Mouse (Mus musculus): ENCODE measurements at regions not wholly inside any gene's neighbourhood (a gene's known extent, or its start where the extent isn't known, plus 50 kb on each side); places are given as distances from the start of the nearest gene placed in this dataset.

DNA sequence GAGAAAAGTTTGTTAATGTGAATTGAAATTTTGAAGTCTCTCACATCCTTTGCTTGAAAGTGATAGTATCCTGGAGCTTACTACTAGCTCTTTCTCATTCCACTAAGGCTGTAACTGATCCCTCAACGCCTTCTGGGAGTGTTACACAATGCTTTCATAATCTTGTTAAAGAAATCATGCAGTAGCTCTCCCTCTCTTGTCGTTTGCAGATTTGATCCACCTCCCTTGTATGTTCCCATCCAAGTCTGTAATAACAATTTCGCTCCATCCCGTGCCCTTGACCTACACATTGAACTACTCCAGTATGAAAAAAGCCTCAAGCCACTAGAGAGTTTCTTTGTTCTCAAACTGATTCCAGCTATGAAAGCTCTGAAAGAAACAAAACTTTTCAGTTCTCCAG lies 63.9 kb upstream of the Fibin start:
- DNase-seq: peak; percentile 8

- DNase-seq: no peak
Observed at GRCm38 (mm10) chr2:110452694-110453093, 89.7 kb upstream of the Fibin start.

DNA sequence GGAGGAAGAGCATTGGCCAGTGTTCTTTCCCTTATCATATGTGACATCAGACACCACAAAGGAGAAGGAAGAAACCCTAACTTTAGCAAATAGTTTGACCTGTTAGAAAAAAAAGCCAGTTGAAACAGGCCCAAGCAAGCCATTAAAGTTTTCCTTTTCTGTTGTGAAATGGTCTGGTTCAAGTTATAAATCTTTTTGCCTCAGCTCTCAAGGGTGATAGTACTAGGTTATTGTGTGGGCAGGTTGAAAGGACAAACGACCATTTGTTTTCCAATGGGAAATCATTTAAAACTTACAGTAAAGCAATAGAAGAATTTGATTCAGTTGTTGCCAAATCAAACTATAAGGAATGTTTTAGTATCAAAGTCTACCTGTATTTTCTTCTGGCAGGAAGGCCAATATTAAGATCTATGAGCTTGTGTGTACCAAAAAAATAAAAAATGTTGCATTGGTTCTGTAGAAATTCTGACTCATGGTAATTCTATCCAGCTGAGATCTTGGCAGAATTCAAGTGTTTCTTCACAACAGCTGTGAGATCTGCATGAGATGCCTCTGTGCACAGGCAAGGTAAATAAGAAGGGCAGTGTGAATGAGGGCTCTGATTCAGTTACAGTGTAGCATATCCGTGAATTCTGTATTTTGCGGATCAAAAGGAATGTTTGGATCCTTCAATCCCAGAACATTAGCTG lies 109.5 kb upstream of the Fibin start:
- DNase-seq: peak; percentile 4

GRCm38 (mm10) chr2:110476591-110476990 lies 113.6 kb upstream of the Fibin start:
- no peak for DNase-seq

DNA sequence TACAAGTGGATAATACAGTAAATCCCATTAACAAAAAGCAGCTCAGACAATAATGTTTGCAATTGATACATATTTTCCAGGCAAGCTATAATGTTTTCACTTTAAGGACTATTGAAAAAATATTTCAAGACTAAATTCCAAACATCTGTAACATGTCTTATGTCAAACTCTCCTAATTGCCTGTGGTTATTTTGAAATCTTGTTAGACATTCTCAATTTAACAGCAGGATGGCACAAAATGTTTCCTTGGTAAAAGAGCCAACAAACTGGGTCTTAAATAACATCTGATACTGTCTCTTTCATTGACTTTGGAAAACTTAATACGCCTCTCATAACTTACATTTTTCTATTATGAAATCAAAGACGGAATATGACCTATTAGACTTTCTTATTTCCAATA lies 115.8 kb upstream of the Slc5a12 start:
- DNase-seq: no peak

DNA sequence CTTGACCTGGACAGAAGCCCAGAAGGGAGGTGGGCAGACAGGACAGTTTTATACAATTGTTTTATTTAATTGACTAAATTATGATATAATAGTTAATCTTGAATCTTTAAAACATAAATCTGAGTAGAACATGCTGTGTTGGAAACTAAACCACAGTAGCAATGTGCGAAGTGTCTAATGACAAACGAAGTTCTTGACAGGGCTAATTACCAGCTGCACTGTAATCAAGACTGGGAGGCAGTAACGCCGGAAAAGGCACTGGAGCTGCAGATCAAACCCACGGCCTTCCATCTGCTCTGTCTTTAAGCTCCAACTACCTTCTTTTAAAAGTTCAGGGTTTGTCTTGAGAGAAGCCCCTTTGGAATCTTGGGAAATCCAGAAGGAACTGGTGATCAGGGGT lies 110.9 kb upstream of the Slc5a12 start:
- DNase-seq: no peak

- no peak for DNase-seq
Observed at GRCm38 (mm10) chr2:110486724-110487123, 110.4 kb upstream of the Slc5a12 start.

DNA sequence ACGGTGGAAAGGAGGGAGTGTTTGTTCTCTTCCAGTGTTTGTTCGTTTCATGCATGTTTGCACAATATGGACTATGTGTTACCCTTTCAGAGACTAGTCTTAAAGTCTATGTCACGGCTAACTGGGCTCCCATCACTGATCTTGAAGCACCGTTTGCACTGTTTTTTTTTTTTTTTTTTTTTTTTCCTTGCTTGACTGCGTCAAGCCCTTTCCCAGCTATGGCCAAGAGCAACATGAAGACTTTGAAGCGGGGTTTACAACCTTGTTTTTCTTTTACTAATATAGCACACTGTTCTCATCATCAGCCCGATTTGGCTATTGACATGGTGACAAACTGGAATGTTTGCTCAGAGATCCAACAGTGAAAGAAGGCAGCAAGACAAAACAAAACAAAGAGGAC lies 109.1 kb upstream of the Slc5a12 start:
- no peak for DNase-seq

DNA sequence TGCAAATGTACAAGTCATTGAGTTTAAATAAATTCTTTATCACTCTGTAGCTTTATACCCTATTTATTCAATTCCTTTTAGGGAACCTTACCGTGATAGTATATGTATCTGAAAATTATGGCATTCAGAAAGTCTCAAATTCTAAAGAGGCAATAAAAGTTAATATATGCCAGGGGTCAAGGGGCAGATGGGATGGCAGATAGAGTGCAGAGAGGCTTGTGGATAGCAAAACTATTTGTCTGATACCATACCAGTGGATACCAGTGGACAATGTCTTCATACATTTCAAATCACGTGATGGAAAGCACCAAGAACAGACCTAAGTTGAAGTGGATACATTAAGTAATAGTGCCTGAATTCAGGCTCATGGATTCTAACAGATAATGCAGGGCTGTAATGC lies 95.3 kb upstream of the Slc5a12 start:
- no peak for DNase-seq

GRCm38 (mm10) chr2:110508162-110508748 lies 88.8 kb upstream of the Slc5a12 start:
- no peak for DNase-seq

- DNase-seq: peak; percentile 5
Observed at GRCm38 (mm10) chr2:110523173-110523803, 73.8 kb upstream of the Slc5a12 start.

- no peak for DNase-seq
Observed at GRCm38 (mm10) chr2:110528191-110528590, 68.9 kb upstream of the Slc5a12 start.

- no peak for DNase-seq
Observed at GRCm38 (mm10) chr2:110540140-110540539, 57.0 kb upstream of the Slc5a12 start.

GRCm38 (mm10) chr2:110540570-110541357 lies 56.3 kb upstream of the Slc5a12 start:
- no peak for DNase-seq

DNA sequence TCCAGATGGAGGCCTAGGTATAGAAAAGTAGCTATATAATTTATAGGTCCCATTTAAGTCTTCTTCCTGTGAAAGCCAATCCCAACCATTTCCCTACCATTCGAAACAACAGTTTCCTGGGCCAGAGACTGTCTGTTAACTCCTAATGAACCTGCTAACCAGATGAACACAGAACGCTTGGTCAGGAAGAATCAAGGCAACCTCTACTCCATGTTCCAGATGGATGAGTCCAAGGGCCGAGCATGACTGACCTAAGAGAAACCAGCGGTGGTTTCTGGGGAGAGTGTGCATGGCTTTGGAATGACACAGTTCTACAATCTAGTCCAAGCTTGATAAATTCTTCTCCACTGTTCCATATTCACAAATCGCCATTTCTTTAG lies 55.8 kb upstream of the Slc5a12 start:
- DNase-seq: no peak

All from adrenal gland, adult 2 months (tissue).